In genomic region chr17:3369631-3370030, GRCm38 (mm10) we compare ENCODE assay signal across 9 mouse cellular contexts. TPM values are rescaled to one million over a fixed set of nuclear protein-coding genes. Genes with fewer than 3 reads are reported as not detected.
DNase-seq lines count a peak whose midpoint lies in the region; ATAC-seq and TF ChIP-seq lines count a peak whose summit lies in the region.
"Had no signal": no experiment of that assay in that cellular context is flagged by ENCODE, and none has a peak within 500 bp of the region (broad histone marks: within the 10 kb centered on the region; RNA-seq: fewer than 3 reads in every experiment).

No protein-coding gene starts in this region.

- H3K9ac ChIP-seq in kidney, postnatal 0 days (ENCODE audit: low read depth, low read length): no peak overlapping the region
- no peak overlapping the region for H3K9ac ChIP-seq in kidney, embryonic 15.5 days
- no peak overlapping the region for H3K9ac ChIP-seq in forebrain, postnatal 0 days

- no peak for TF ChIP-seq POLR2A in cerebellum, adult 2 months (IDR thresholded peaks at IDR 0.05; ENCODE audit: borderline replicate concordance, insufficient read depth, low read length)

- no peaks in the 10 kb centered on the region for H3K9me3 ChIP-seq in kidney, postnatal 0 days (replicated peaks; ENCODE audit: low read length)
- H3K9me3 ChIP-seq in kidney, embryonic 15.5 days (replicated peaks): no peaks in the 10 kb centered on the region
- no peaks in the 10 kb centered on the region for H3K9me3 ChIP-seq in forebrain, postnatal 0 days (ENCODE audit: low read length)

- H3K36me3 ChIP-seq in kidney, postnatal 0 days (ENCODE audit: insufficient read depth, low read length): no peaks in the 10 kb centered on the region
- H3K36me3 ChIP-seq in kidney, embryonic 15.5 days: no peaks in the 10 kb centered on the region
- no peaks in the 10 kb centered on the region for H3K36me3 ChIP-seq in forebrain, postnatal 0 days (ENCODE audit: insufficient read depth)

- no peak for ATAC-seq in kidney, postnatal 0 days (replicated peaks; ENCODE audit: low FRiP score, low read depth)
- ATAC-seq in kidney, embryonic 15.5 days (replicated peaks; ENCODE audit: low FRiP score): no peak
- ATAC-seq in forebrain, postnatal 0 days: peak; percentile 36; the same call in 1 of the 2 replicates

- no peak overlapping the region for H3K27ac ChIP-seq in cerebellum, adult 2 months (ENCODE audit: insufficient read depth, low read length)
- H3K27ac ChIP-seq in kidney, postnatal 0 days: no peak overlapping the region
- no peak overlapping the region for H3K27ac ChIP-seq in kidney, embryonic 15.5 days
- no peak overlapping the region for H3K27ac ChIP-seq in forebrain, postnatal 0 days (ENCODE audit: low read depth, low read length)

- no peak for TF ChIP-seq CTCF in cerebellum, adult 2 months (IDR thresholded peaks at IDR 0.05; ENCODE audit: borderline replicate concordance, insufficient read depth, low read depth, low read length)
- TF ChIP-seq CTCF in kidney, postnatal 0 days (IDR thresholded peaks at IDR 0.05; ENCODE audit: low read depth): no peak
- TF ChIP-seq CTCF in forebrain, postnatal 0 days (IDR thresholded peaks at IDR 0.05; ENCODE audit: low read depth): no peak

- H3K27me3 ChIP-seq in cerebellum, adult 2 months (ENCODE audit: control insufficient read depth, insufficient read depth, low read length): no peaks in the 10 kb centered on the region
- H3K27me3 ChIP-seq in kidney, postnatal 0 days (ENCODE audit: insufficient read depth, low read length): no peaks in the 10 kb centered on the region
- no peaks in the 10 kb centered on the region for H3K27me3 ChIP-seq in kidney, embryonic 15.5 days
- no peaks in the 10 kb centered on the region for H3K27me3 ChIP-seq in forebrain, postnatal 0 days (ENCODE audit: insufficient read depth, low read length)

- peak; percentile 29 to 32 for DNase-seq in cerebellum, postnatal 14 days
- no peak for DNase-seq in cerebellum, adult 2 months
- peak; percentile 15 for DNase-seq in kidney, postnatal 0 days (ENCODE audit: low spot score)
- no peak for DNase-seq in forebrain, postnatal 0 days
- DNase-seq in lung, postnatal 10 days: peak; percentile 50
- DNase-seq in urinary bladder, adult 2 months (ENCODE audit: low spot score): no peak
- no peak for DNase-seq in thymus, postnatal 4 days
- DNase-seq: cerebellum, adult 9-10 months had no signal

- H3K4me1 ChIP-seq in cerebellum, adult 2 months (ENCODE audit: control insufficient read depth, insufficient read depth, low read length): no peaks in the 10 kb centered on the region
- H3K4me1 ChIP-seq in kidney, postnatal 0 days (replicated peaks; ENCODE audit: insufficient read depth, low read length): no peaks in the 10 kb centered on the region
- 0 out of 2 replicates have a peak, but pooled peaks cover 2% of the 10 kb centered on the region for H3K4me1 ChIP-seq in kidney, embryonic 15.5 days
- 0 out of 2 replicates have a peak, but pooled peaks cover 4% of the 10 kb centered on the region for H3K4me1 ChIP-seq in forebrain, postnatal 0 days (ENCODE audit: insufficient read depth)

- H3K4me3 ChIP-seq in cerebellum, adult 2 months (replicated peaks; ENCODE audit: insufficient read depth, low read depth, low read length): no peak overlapping the region
- H3K4me3 ChIP-seq in kidney, postnatal 0 days (replicated peaks; ENCODE audit: low read depth, low read length): no peak overlapping the region
- H3K4me3 ChIP-seq in kidney, embryonic 15.5 days (replicated peaks): no peak overlapping the region
- H3K4me3 ChIP-seq in forebrain, postnatal 0 days (ENCODE audit: low read depth, low read length): no peak overlapping the region

- no peak overlapping the region; the same call in 1 of the 2 replicates for H3K4me2 ChIP-seq in kidney, postnatal 0 days (ENCODE audit: low read length)
- no peak overlapping the region for H3K4me2 ChIP-seq in kidney, embryonic 15.5 days
- H3K4me2 ChIP-seq in forebrain, postnatal 0 days (ENCODE audit: low read depth): no peak overlapping the region

- WGBS in cerebellum, adult 2 months: 33% methylated on average over 4 of the region's 4 CpGs
- 66% methylated on average over 4 of the region's 4 CpGs for WGBS in kidney, postnatal 0 days
- WGBS in kidney, embryonic 15.5 days: 74% methylated on average over 4 of the region's 4 CpGs
- WGBS in forebrain, postnatal 0 days: 37% methylated on average over 4 of the region's 4 CpGs

RNA-seq across cellular contexts. Expression of gene Tiam2, which starts 43.3 kb away (rescaled TPM):
- polyA plus RNA-seq in cerebellum, adult 2 months (2012; rRNA removed): 5.4 and 6.2 TPM in 2 replicates
- 3.2 and 3.3 TPM in 2 replicates for polyA plus RNA-seq in kidney, postnatal 0 days (2015; fragmentation: Nextera tagmentation; extraction: Ambion mirVana)
- 4.5 and 5.0 TPM in 2 replicates for polyA plus RNA-seq in kidney, embryonic 15.5 days (2015; fragmentation: Nextera tagmentation; extraction: Ambion mirVana)
- 71.5 and 96.0 TPM in 2 replicates for total RNA-seq in forebrain, postnatal 0 days (2014; rRNA removed)
- polyA plus RNA-seq in forebrain, postnatal 0 days (2015; fragmentation: Nextera tagmentation; extraction: Ambion mirVana): 26.3 and 26.4 TPM in 2 replicates
- 7.2 and 7.4 TPM in 2 replicates for polyA plus RNA-seq in urinary bladder, adult 2 months (2012; rRNA removed)

Comparison
In these comparisons a context has a peak if more than half of its experiments do, and no peak if none do; other contexts are left out.
1. DNase-seq: peak in cerebellum, postnatal 14 days (2 of 2), kidney, postnatal 0 days (single experiment) and lung, postnatal 10 days (single experiment); none in cerebellum, adult 2 months (0 of 2), forebrain, postnatal 0 days (single experiment), urinary bladder, adult 2 months (single experiment) and thymus, postnatal 4 days (single experiment).